Mouse (Mus musculus) common myeloid progenitor, adult 5-6 weeks (primary cell): ENCODE results near the gene Ubqln1. TPM values are rescaled to one million over a fixed set of nuclear protein-coding genes. Genes with fewer than 3 reads are reported as not detected.
"Not testable (repeated sequence)": the region's sequence is repeated elsewhere in the genome, so short reads cannot be mapped to it uniquely, and the experiment has no call there.

Experiments
- ATAC-seq: replicated peaks from 2 replicates; pipeline ENCODE4 v1.8.0; 2016; ENCODE audit warnings: low read depth, mild to moderate bottlenecking, moderate TSS enrichment, inconsistent platforms; ENCODE audit not compliant: poor library complexity, severe bottlenecking
- total RNA-seq: library from RNA; stranded (forward); fragments of 200-1000, 187-1606 nt; gene quantifications from 2 replicates; pipeline ENCODE4 v1.2.3, GENCODE M21; 2017

Ubqln1 gene
- total RNA-seq, 1 experiment from 2014 or later = 76.1 TPM

- ATAC-seq = peak; percentile 84
These were observed 57.9 kb downstream of the Ubqln1 start, which contains the start of gene Idnk for GRCm38 (mm10) chr13:58157447-58158098. TSS of gene Idnk (plus strand) at chr13:58157649.

GRCm38 (mm10) chr13:58157036-58157435 lies 58.4 kb downstream of the Ubqln1 start:
- no peak for ATAC-seq

GRCm38 (mm10) chr13:58156031-58156430 lies 59.4 kb downstream of the Ubqln1 start:
- no peak for ATAC-seq

- no peak for ATAC-seq
These were observed 65.0 kb downstream of the Ubqln1 start for GRCm38 (mm10) chr13:58150442-58150841.

- ATAC-seq = no peak
These were observed 65.8 kb downstream of the Ubqln1 start for GRCm38 (mm10) chr13:58149629-58150028.

GRCm38 (mm10) chr13:58149033-58149558 lies 66.4 kb downstream of the Ubqln1 start:
- ATAC-seq = peak; percentile 69

GRCm38 (mm10) chr13:58148256-58148831 lies 67.1 kb downstream of the Ubqln1 start:
- ATAC-seq = peak; percentile 98

- no peak for ATAC-seq
These were observed 67.7 kb downstream of the Ubqln1 start for GRCm38 (mm10) chr13:58147760-58148159.

GRCm38 (mm10) chr13:58146603-58147002 lies 68.8 kb downstream of the Ubqln1 start:
- ATAC-seq = not testable (repeated sequence)

GRCm38 (mm10) chr13:58131692-58132091 lies 83.8 kb downstream of the Ubqln1 start:
- no peak for ATAC-seq

GRCm38 (mm10) chr13:58129687-58130246 lies 85.7 kb downstream of the Ubqln1 start:
- ATAC-seq = no peak; the same call in 1 of the 2 replicates

GRCm38 (mm10) chr13:58128768-58129671 lies 86.4 kb downstream of the Ubqln1 start:
- peak; percentile 79 for ATAC-seq

GRCm38 (mm10) chr13:58128396-58128767 lies 87.1 kb downstream of the Ubqln1 start, which contains the start of gene Hnrnpa0:
TSS of gene Hnrnpa0 (minus strand) at chr13:58128556.
- ATAC-seq = peak; percentile 60

GRCm38 (mm10) chr13:58127766-58128361 lies 87.6 kb downstream of the Ubqln1 start:
- no peak for ATAC-seq

GRCm38 (mm10) chr13:58126862-58127765 lies 88.3 kb downstream of the Ubqln1 start:
- ATAC-seq = no peak
